Mouse (Mus musculus) MN1 (cell line): Measurements from ENCODE around the gene Cdkl2.

Experiments used
- DNase-seq: peaks from one replicate; pipeline ENCODE4 v3.0.0-alpha.2; 2016; ENCODE audit warnings: low spot score

The Cdkl2 gene

DNA sequence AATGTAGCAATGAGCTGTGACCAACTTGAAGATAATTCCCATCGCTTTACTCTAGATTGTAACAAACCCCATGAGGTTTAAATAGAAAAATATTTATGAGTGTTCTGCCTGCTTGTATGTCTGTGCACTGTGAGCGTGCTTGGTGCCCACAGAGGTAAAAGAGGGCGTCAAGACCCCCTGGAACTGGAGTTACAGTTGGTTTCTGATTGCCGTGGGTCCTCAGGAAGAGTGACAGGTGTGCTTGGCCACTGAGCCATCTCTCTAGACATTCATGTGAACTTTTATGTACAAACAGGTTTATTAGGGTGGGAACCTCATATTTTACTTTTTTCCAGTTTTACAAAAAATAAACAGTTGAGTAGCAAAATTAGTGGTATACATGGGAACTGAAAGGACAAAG is at the start of gene Cdkl2:
TSS of gene Cdkl2 (minus strand) at position 101 of the 400 bp plus-strand sequence.
- DNase-seq, result no peak

DNA sequence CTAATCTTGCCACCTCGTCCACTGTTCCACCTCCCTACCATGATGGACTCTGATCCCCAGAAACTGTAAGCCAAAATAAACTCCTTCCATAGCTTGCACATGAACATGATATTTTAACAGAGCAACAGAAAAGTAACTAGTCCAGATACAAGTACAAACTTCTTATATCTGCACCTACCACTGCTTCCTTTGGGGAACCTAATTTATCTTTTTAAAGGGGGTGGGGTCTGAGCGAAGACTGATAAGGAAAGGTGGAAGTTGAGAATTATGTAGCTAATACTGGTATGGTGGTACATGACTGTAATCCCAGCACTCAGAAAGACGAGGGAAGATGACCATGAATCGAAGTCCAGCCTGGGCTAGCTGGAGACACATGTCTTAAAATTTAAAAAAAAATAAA is 43.8 kb upstream of the Cdkl2 start:
- DNase-seq, result no peak

DNA sequence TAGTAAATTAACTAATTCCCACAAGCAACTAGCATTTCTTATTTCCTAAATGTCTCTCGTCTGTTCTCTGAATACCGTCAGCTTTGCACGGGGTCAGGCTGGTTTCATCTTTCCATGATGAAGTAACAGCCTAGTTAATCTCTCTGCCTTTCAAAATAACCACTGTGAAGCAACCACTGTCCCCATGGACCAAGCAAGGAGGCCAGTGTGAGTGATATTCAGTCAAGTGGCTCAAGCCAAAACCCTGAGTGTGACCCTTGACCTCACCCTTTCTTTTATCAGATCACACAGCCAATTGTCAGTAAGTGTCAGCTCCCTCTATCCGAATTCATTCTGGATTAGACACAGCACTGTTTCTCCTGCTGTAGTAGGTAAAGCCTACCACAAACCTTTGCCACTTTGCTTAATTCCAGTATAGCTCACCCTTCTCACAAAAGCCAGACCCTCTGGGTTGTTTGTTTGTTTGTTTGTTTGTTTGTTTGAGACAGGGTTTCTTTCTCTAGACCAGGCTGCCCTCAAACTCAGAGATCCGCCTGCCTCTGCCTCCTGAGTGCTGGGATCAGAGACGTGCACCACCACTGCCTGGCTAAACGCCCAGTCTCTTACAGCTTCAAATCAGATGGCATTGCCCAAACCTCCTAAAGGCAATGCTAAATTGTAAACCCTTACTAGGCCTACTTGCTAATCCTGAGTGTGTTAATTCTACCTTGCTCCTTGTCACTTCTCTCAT is 42.3 kb upstream of the Cdkl2 start:
- DNase-seq, result no peak

DNA sequence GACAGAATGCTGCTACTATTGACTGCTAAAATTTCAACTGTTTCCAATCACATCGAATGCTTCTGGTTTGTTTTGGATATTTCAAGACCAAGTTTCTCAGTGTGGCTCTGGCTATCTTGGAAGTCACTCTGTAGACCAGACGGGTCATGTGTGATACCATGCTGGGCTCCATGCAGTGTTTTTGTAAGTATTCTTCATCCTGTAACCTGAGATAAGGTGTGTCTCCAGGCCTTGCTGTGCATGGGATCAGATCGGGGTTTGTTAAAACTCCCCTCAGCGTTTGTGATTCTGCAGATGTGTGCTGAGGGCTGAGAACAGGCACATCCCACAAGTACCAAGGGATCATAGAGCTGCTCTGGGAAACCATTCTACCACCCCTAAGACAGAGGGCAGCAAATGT is 41.6 kb upstream of the Cdkl2 start:
- DNase-seq, result no peak

GRCm38 (mm10) chr5:92083417-92084038 is 39.8 kb upstream of the Cdkl2 start, which contains the start of gene G3bp2:
Gene G3bp2, minus strand, starts transcription at chr5:92083719.
- DNase-seq, result peak; percentile 99

DNA sequence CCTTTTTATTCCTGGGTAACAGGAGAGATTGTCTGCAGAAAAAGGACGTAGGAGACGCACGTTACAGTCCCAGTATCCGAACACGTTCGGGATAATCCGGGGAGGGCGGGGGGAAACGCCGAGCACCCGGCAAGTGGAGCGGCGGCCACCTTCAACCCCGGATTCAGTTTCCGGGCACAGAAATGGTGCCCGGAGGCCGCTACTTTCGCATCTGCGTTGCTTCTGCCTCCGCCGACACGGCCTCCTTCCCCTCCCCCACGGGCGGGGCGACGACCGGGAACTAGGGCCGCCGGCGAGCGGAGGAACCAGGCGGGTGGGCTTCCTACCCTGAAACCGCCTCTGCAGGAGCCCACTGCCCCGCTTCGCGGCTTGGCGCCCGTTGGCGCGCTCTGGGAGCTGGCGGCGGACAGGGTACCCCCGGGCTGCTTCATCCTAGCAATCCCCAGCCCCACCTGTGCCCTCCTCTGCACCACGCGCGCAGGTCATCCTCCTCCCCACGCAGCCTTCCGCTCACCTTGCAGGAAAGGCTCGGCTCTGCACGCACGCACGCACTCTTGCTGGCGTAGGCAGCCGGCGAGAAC is 39.2 kb upstream of the Cdkl2 start:
- peak; percentile 65 for DNase-seq

- no peak for DNase-seq
Measured at GRCm38 (mm10) chr5:92081326-92081725, 37.6 kb upstream of the Cdkl2 start.

- DNase-seq, result no peak
Measured at GRCm38 (mm10) chr5:92080400-92080799, 36.7 kb upstream of the Cdkl2 start.

GRCm38 (mm10) chr5:92079304-92079703 is 35.6 kb upstream of the Cdkl2 start:
- no peak for DNase-seq

DNA sequence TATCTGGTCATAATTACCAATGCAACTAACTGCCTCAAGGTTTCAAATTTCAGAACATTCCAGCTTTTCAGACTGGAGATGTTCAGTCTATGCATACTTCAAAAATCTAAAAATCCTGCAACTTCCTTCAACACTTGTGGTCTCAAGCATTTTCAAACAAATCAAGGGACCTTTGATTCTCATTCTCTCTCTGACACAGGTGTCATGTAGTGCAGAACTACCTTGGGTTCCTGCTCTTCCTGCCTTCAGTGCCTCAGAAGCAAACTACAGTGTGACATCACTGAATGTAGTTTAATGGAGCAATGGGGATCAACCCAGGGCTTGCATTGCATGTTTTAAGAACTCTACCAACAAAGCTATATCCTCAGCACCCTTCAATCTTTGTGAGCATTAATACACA is 35.1 kb upstream of the Cdkl2 start:
- no peak for DNase-seq

DNA sequence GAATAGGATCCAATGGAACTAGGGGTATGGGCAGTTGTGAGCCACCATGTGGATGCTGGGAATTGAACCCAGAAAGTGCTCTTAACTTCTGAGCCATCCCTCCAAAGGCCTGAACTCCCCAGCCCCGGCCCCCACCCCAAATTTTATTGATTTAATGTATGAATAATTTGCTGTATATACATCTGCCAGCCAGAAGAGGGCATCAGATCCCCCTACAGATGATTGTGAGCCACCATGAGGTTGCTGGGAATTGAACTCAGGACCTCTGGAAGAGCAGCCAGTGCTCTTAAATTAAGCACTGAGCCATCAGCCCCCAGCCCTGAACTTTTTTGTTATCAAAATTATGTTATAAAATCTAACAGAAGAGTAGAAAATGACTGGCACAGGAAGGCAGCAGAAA is 32.6 kb upstream of the Cdkl2 start:
- no peak for DNase-seq

- DNase-seq, result no peak
Measured at GRCm38 (mm10) chr5:92074061-92074460, 30.4 kb upstream of the Cdkl2 start.

GRCm38 (mm10) chr5:92063192-92063591 is 19.5 kb upstream of the Cdkl2 start:
- no peak for DNase-seq

GRCm38 (mm10) chr5:92052866-92053265 is 9.2 kb upstream of the Cdkl2 start:
- DNase-seq, result no peak

GRCm38 (mm10) chr5:92050419-92050818 is 6.7 kb upstream of the Cdkl2 start:
- DNase-seq, result no peak

GRCm38 (mm10) chr5:92042377-92043348 is 1.0 kb downstream of the Cdkl2 start:
- peak; percentile 96 for DNase-seq

- no peak for DNase-seq
Measured at GRCm38 (mm10) chr5:92019960-92020359, 23.7 kb downstream of the Cdkl2 start.

DNA sequence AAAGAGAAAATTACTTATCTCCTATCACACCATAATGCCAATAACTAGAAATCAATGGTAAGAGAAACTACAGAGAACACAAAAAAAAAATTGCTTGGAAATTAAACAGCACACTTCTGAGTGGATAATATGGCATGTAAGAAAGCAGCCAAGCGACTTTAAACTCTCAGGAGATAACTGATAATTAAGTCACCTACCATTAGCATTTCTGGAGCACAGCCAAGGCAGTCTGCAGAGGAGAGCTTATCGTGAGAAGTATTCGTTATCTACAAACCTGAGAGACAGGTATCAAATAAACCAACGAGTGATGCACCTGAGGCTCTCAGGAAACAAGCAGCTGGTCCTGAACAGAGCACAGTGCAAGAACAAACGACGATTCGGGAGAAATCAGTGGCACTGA is 31.9 kb downstream of the Cdkl2 start:
- DNase-seq, result no peak

DNA sequence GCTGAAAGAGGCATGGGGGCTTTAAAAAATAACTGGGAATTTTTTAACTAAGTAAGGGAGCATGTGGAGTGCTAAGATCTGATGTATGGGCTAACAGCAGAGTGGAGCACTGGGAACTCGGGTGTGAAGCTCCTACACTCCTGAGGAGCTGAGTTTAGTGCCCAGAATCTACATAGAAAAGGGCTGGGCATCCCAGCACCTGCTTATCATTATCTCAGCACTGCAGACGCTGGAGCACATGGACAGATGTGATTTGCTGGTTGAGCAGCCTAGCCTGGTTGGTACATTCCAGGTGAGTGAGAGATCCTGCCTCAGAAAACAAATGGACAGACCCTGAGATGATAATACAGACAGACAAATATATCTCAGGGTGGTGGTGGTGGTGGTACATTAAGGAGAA is 33.9 kb downstream of the Cdkl2 start:
- DNase-seq, result no peak

DNA sequence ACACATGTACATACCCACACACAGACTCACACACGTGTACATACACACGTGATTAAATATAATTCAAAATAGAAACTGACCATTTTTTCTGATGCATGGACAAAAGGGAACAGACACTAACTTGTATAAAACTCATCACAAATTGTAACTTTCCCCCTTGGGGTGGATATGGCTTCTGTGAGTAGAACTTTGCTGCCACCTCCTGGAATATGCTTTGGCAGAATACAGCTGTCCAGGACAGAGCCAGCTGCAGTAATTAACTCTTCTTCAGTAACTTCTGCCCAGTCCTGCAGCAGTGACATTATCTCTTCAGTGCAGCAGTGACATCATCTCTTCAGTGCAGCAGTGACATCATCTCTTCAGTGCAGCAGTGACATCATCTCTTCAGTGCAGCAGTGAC is 40.7 kb downstream of the Cdkl2 start:
- peak; percentile 60 for DNase-seq

- DNase-seq, result peak; percentile 20
Measured at GRCm38 (mm10) chr5:92000770-92001169, 42.9 kb downstream of the Cdkl2 start.

- DNase-seq, result peak; percentile 83
Measured at GRCm38 (mm10) chr5:91994546-91994945, 49.1 kb downstream of the Cdkl2 start.
